Mouse (Mus musculus) heart, adult 8-10 months (tissue): Measurements from ENCODE around the gene Wnt5b. TPM values are rescaled to one million over a fixed set of nuclear protein-coding genes. Genes with fewer than 3 reads are reported as not detected.
A peak's percentile ranks its signal among the peaks of the same experiment; 100 is the strongest.

Source experiments
- DNase-seq: peaks from one replicate; pipeline ENCODE4 v3.0.0; 2022; ENCODE audit warnings: low spot score
- total RNA-seq, 4 experiments: library from RNA; stranded (reverse); gene quantifications; 2 replicates each; pipeline ENCODE4 v1.2.4; 2022

The Wnt5b gene
- total RNA-seq = 1 to 10 TPM; 1.6 to 3.8 (median 2.5) TPM

- DNase-seq = no peak
Observed at GRCm38 (mm10) chr6:119543803-119544517, at the start of gene Wnt5b. Gene Wnt5b, minus strand, starts transcription at chr6:119544347.

GRCm38 (mm10) chr6:119590872-119591271 lies 46.7 kb upstream of the Wnt5b start:
- DNase-seq = no peak

- no peak for DNase-seq
Observed at GRCm38 (mm10) chr6:119587897-119588296, 43.8 kb upstream of the Wnt5b start.

GRCm38 (mm10) chr6:119587454-119587853 lies 43.3 kb upstream of the Wnt5b start:
- DNase-seq = no peak

- DNase-seq = peak; percentile 28
Observed at GRCm38 (mm10) chr6:119585652-119586375, 41.7 kb upstream of the Wnt5b start.

- no peak for DNase-seq
Observed at GRCm38 (mm10) chr6:119584061-119584460, 39.9 kb upstream of the Wnt5b start.

GRCm38 (mm10) chr6:119583165-119583564 lies 39.0 kb upstream of the Wnt5b start:
- DNase-seq = no peak

- DNase-seq = no peak
Observed at GRCm38 (mm10) chr6:119576706-119577105, 32.6 kb upstream of the Wnt5b start.

GRCm38 (mm10) chr6:119575331-119575730 lies 31.2 kb upstream of the Wnt5b start:
- DNase-seq = no peak

- DNase-seq = peak; percentile 42
Observed at GRCm38 (mm10) chr6:119572296-119572695, 28.1 kb upstream of the Wnt5b start.

GRCm38 (mm10) chr6:119570797-119571196 lies 26.6 kb upstream of the Wnt5b start:
- no peak for DNase-seq

GRCm38 (mm10) chr6:119568339-119568738 lies 24.2 kb upstream of the Wnt5b start:
- no peak for DNase-seq

- DNase-seq = peak; percentile 35
Observed at GRCm38 (mm10) chr6:119565451-119566379, 21.6 kb upstream of the Wnt5b start.

- peak; percentile 23 for DNase-seq
Observed at GRCm38 (mm10) chr6:119562558-119562957, 18.4 kb upstream of the Wnt5b start.

- no peak for DNase-seq
Observed at GRCm38 (mm10) chr6:119558855-119559254, 14.7 kb upstream of the Wnt5b start.

GRCm38 (mm10) chr6:119554439-119554838 lies 10.3 kb upstream of the Wnt5b start:
- no peak for DNase-seq

GRCm38 (mm10) chr6:119544518-119544864 lies 344 bp upstream of the Wnt5b start:
- DNase-seq = no peak

GRCm38 (mm10) chr6:119543456-119543802 lies 718 bp downstream of the Wnt5b start:
- no peak for DNase-seq

- no peak for DNase-seq
Observed at GRCm38 (mm10) chr6:119535867-119536266, 8.3 kb downstream of the Wnt5b start.

- no peak for DNase-seq
Observed at GRCm38 (mm10) chr6:119533170-119533709, 10.9 kb downstream of the Wnt5b start.

- DNase-seq = no peak
Observed at GRCm38 (mm10) chr6:119529659-119530058, 14.5 kb downstream of the Wnt5b start.

GRCm38 (mm10) chr6:119526498-119526897 lies 17.6 kb downstream of the Wnt5b start:
- no peak for DNase-seq
